Mouse (Mus musculus) cerebellum, adult 11 months (tissue): ENCODE data around the gene Zfp931.
"Not testable (repeated sequence)": the region's sequence is repeated elsewhere in the genome, so short reads cannot be mapped to it uniquely, and the experiment has no call there.

Experiments
- DNase-seq: peaks from one replicate; pipeline ENCODE4 v3.0.0; 2022

The Zfp931 gene

GRCm38 (mm10) chr2:178078166-178078717, at the start of gene Zfp931:
Gene Zfp931 (minus strand): TSS chr2:178078476.
- peak; percentile 22 for DNase-seq

GRCm38 (mm10) chr2:178126041-178126820, 48.0 kb upstream of the Zfp931 start:
- peak; percentile 8 for DNase-seq

- DNase-seq, result peak; percentile 29
Measured at GRCm38 (mm10) chr2:178125427-178125826, 47.2 kb upstream of the Zfp931 start.

- no peak for DNase-seq
Measured at GRCm38 (mm10) chr2:178123466-178123865, 45.2 kb upstream of the Zfp931 start.

GRCm38 (mm10) chr2:178121946-178122665, 43.8 kb upstream of the Zfp931 start:
- no peak for DNase-seq

- DNase-seq, result no peak
Measured at GRCm38 (mm10) chr2:178121375-178121688, 43.1 kb upstream of the Zfp931 start.

GRCm38 (mm10) chr2:178120651-178121374, 42.5 kb upstream of the Zfp931 start:
- DNase-seq, result no peak

- DNase-seq, result no peak
Measured at GRCm38 (mm10) chr2:178120356-178120645, 42.0 kb upstream of the Zfp931 start.

- peak; percentile 75 for DNase-seq
Measured at GRCm38 (mm10) chr2:178119561-178120355, 41.5 kb upstream of the Zfp931 start.

GRCm38 (mm10) chr2:178118801-178119560, 40.7 kb upstream of the Zfp931 start, which contains the start of gene Phactr3:
Gene Phactr3 (plus strand): TSS chr2:178118975.
- no peak for DNase-seq

- no peak for DNase-seq
Measured at GRCm38 (mm10) chr2:178117946-178118345, 39.7 kb upstream of the Zfp931 start.

GRCm38 (mm10) chr2:178101957-178102356, 23.7 kb upstream of the Zfp931 start:
- DNase-seq, result peak; percentile 78

- peak; percentile 70 for DNase-seq
Measured at GRCm38 (mm10) chr2:178098021-178098420, 19.7 kb upstream of the Zfp931 start.

GRCm38 (mm10) chr2:178089586-178089985, 11.3 kb upstream of the Zfp931 start:
- no peak for DNase-seq

GRCm38 (mm10) chr2:178058195-178058594, 20.1 kb downstream of the Zfp931 start:
- peak; percentile 30 for DNase-seq

- not testable (repeated sequence) for DNase-seq
Measured at GRCm38 (mm10) chr2:178027601-178028000, 50.7 kb downstream of the Zfp931 start.

- DNase-seq, result not testable (repeated sequence)
Measured at GRCm38 (mm10) chr2:178023861-178024260, 54.4 kb downstream of the Zfp931 start.

GRCm38 (mm10) chr2:178023011-178023611, 55.2 kb downstream of the Zfp931 start, which contains the start of gene Zfp971:
Gene Zfp971 (plus strand): TSS chr2:178023284.
- DNase-seq, result peak; percentile 50

- DNase-seq, result not testable (repeated sequence)
Measured at GRCm38 (mm10) chr2:178020773-178021172, 57.5 kb downstream of the Zfp931 start.

- not testable (repeated sequence) for DNase-seq
Measured at GRCm38 (mm10) chr2:178019486-178019885, 58.8 kb downstream of the Zfp931 start.
